Mouse (Mus musculus) inflammation-experienced regulatory T-cells, adult 6 months (primary cell): ENCODE measurements at regions not wholly inside any gene's neighbourhood (a gene's known extent, or its start where the extent isn't known, plus 50 kb on each side); places are given as distances from the start of the nearest gene placed in this dataset.
"Not testable (repeated sequence)": the region's sequence is repeated elsewhere in the genome, so short reads cannot be mapped to it uniquely, and the experiment has no call there.

Experiments
- ATAC-seq: one replicate; pipeline ENCODE4 v1.8.0; 2017

GRCm38 (mm10) chr17:83049972-83050535 is 165.0 kb upstream of the Pkdcc start:
- ATAC-seq, result no peak

GRCm38 (mm10) chr17:83050591-83051197 is 164.4 kb upstream of the Pkdcc start:
- ATAC-seq, result no peak

GRCm38 (mm10) chr17:83052613-83053140 is 162.4 kb upstream of the Pkdcc start:
- no peak for ATAC-seq

- no peak for ATAC-seq
These were observed 157.3 kb upstream of the Pkdcc start for GRCm38 (mm10) chr17:83057832-83058231.

- ATAC-seq, result no peak
These were observed 153.2 kb upstream of the Pkdcc start for GRCm38 (mm10) chr17:83061843-83062242.

GRCm38 (mm10) chr17:83063848-83064247 is 151.2 kb upstream of the Pkdcc start:
- no peak for ATAC-seq

- ATAC-seq, result not testable (repeated sequence)
These were observed 150.7 kb upstream of the Pkdcc start for GRCm38 (mm10) chr17:83064376-83064775.

GRCm38 (mm10) chr17:83069246-83069645 is 145.8 kb upstream of the Pkdcc start:
- no peak for ATAC-seq

- no peak for ATAC-seq
These were observed 143.3 kb upstream of the Pkdcc start for GRCm38 (mm10) chr17:83071746-83072145.

GRCm38 (mm10) chr17:83072175-83072574 is 142.9 kb upstream of the Pkdcc start:
- no peak for ATAC-seq

- no peak for ATAC-seq
These were observed 140.2 kb upstream of the Pkdcc start for GRCm38 (mm10) chr17:83074893-83075292.

GRCm38 (mm10) chr17:83077737-83078600 is 137.1 kb upstream of the Pkdcc start:
- no peak for ATAC-seq

GRCm38 (mm10) chr17:83078601-83079360 is 136.3 kb upstream of the Pkdcc start:
- ATAC-seq, result no peak

GRCm38 (mm10) chr17:83079361-83079685 is 135.8 kb upstream of the Pkdcc start:
- no peak for ATAC-seq

- ATAC-seq, result no peak
These were observed 133.4 kb upstream of the Pkdcc start for GRCm38 (mm10) chr17:83081729-83082128.

GRCm38 (mm10) chr17:83083521-83083920 is 131.6 kb upstream of the Pkdcc start:
- no peak for ATAC-seq

- ATAC-seq, result no peak
These were observed 129.2 kb upstream of the Pkdcc start for GRCm38 (mm10) chr17:83085792-83086475.

- ATAC-seq, result no peak
These were observed 128.4 kb upstream of the Pkdcc start for GRCm38 (mm10) chr17:83086703-83087102.

GRCm38 (mm10) chr17:83088471-83088870 is 126.6 kb upstream of the Pkdcc start:
- ATAC-seq, result no peak

GRCm38 (mm10) chr17:83089856-83090692 is 125.0 kb upstream of the Pkdcc start:
- no peak for ATAC-seq

- no peak for ATAC-seq
These were observed 121.2 kb upstream of the Pkdcc start for GRCm38 (mm10) chr17:83093862-83094261.
